Mouse (Mus musculus) urinary bladder, adult 18-20 months (tissue): ENCODE results near the gene Ube2g2.
A peak's percentile ranks its signal among the peaks of the same experiment; 100 is the strongest.
"Not testable (repeated sequence)": the region's sequence is repeated elsewhere in the genome, so short reads cannot be mapped to it uniquely, and the experiment has no call there.

Experiments
- DNase-seq, 2 experiments: peaks; one replicate each; pipeline ENCODE4 v3.0.0; 2022; ENCODE audit warnings: low spot score in 2 of 2, mixed read lengths in 2 of 2

The Ube2g2 gene

DNA sequence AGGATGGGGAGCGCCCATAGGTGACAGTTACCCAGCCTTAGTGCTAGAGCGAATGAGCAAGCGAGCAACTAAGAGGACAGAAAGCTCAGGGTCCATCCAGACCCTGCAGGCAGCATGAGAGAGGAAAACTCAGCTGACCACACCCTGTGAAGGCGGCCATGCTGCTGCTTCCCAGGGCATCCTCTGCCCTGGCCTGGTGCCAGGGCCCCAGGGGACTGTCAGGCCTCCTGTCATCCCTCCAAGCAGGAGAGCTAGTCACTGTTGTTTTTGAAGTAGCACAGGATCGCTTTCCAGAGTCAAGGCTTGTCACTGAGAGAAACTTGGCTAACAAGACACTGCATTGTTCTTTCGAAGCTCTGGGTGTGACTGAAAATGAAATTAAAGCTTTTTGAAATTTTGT lies 16.9 kb downstream of the Ube2g2 start:
- DNase-seq, result no peak

DNA sequence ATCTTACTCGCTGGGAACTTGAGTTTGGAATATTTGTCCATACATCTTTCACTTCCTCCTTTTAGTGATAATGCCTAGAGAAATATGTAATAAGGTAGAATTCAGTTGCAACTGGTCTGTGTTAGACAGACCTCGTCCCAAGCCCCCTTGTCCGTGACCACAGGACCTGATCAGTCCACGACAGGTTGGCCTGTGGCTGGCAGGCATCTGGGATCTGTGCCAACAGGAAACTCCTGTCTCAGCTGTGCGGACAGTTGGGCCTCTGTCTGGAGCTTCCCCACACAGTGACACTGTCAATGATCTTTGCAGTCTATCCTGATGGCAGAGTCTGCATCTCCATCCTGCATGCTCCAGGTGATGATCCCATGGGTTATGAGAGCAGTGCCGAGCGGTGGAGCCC lies 21.1 kb downstream of the Ube2g2 start:
- no peak for DNase-seq

DNA sequence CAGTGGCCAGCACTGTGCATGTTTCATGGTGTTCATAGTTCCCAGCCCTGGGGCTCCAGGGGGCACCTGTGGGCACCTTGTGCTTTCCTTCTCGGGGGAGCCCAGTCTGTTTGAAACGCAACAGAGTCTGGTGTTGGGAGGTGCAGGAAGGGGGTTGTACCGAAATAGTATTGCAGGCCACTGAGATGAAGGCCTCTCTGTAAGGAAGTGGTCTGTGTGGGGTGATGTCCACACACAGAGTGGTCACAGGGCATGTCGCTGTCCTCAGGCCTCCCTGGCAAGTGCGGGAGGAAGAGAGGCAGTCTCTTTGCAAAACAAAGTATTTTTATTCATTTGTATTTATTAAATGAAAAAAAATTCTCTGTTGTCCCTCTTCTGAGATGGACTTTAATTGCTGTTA lies 23.5 kb downstream of the Ube2g2 start:
- DNase-seq, result no peak

DNA sequence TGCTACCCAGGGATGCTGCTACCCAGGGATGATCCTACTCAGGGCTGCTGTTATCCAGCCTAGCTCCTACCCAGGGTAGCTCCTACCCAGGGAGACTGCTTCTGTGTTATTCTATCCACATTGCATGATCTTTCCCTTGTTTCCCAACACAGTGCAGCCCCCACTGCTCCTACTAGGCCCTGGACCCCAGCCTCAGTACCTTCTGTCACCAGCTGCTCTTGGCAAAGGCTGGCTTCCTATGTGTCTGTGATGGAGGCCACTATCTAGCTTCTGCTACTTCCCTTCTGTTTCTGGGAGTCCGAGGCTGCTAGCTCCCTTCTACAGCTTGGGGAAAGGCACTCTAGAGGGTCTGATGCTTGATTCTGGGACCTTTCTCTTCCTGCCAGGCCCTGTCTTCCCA lies 25.4 kb downstream of the Ube2g2 start:
- no peak for DNase-seq

DNA sequence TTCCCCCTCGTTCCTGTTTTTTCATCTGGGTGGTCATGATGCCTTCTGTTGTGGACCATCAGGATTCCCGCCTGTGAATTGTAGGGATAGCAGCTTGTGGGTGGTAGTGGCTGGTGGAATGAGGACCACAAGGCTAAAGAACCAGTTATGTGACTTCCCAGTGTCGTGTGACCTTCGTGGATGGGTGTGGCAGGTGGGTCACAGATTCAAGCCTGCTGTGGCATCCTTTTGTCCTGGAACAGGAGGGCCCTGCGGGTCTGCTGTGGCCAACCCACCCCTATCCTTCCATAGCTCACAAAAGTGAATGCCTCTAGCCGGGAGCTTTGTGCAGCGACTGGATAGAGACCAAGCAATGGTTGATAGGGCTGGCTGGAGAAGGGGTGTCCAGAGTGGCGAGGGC lies 25.8 kb downstream of the Ube2g2 start:
- DNase-seq, result no peak

DNA sequence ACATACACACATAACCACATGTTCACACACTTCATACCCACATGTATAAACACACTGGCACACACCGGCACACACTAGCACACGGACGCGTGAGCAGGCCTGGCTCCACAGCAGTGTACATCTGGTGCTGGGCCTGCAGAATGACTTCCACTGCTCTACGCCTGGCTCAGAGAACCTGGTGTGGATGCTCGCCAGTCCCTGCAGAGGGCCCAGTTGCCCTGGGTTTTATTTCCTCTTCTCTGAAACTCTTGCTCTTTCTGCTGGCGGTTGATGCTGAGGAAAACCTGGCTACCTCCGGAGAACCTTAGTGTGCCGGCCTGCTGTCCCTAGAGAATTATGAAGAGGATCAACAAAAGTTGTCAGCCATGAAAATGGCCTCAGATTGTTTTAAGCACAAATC lies 30.0 kb downstream of the Ube2g2 start:
- DNase-seq, result no peak

DNA sequence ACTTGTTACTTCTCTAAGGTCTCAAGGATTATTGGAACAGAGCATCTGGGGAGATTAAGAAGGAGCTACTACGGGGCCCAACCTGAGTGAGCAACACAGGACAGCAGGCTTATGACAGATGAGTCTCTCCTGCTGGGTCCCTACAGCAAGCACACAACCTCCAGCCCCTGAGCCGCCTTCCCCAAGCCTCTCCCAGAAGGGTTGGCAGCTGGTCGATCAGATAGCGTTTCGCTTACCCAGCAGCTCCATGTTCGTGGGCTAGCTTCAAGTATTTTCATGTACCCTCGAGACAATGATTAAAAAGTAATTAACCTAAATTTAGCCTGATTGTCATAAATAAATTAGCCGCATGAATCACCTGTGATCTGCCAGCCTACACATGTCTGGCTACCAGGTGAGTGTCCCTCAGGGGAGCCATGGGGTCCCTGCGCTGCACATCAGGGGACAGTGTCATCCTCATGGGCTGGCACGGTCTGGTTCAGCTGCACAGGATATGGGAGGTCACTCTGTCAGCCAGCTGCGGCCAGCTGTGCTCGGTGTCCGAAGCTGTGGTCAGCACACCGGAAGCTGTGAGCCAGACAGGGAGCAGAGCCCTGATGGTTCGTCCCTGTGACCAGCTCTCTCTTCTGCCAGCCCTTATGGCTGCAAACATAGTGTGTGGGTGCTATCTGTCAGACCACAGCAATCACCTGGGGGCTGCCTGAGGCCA lies 36.4 kb downstream of the Ube2g2 start:
- no peak for DNase-seq

DNA sequence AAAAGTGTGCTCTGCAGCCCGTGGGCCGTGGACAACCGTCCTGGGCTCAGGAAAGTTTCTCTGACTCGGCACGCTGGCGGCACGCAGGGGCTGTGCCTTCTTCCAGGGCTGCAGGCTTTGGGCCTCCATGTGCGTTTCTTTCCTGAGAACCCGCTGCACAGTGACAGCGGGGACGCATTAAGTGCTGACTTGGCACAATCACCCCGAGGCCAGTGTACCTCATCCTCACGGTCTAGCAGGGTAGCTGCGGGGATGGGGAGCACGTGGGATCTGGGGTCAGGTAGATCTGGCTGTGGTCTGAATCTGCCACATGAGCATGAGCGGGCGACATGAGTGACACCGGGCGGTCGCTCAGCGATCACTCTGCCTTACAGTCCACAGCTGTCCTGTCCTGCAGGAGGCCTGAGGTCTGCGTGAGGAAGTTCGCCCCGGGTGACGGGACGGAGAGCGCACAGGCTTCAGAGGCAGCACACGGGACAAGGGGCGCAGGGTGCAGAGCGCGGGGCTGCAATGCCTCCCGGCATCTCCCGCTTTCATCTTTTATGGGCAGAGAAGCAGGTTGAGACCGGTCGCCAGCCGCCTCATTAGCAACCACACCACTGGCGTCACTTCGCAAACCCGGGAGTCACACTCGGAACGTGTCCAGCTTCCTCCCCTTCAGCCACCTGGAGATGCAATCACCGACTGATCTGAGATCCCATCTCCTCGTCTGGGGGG lies 42.0 kb downstream of the Ube2g2 start:
- no peak for DNase-seq

DNA sequence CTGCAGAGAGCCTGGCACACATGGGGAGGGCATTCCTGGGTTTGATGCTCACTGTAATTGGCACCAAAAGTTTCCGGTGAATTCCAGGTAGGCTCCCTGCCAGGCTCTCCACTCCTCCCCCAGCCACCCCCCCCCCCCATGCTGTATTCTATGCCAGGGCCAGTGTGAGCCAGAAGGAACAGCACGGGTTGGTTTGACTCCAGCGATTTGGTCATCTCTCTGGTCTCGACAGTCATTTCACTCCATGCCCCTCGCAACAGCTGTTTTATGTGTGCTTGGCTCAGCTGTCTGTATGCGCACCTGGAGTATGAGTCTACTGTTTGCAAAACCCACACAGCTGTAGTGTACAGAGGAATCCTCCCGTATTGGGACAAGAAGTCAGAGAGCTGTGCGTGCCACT lies 44.3 kb downstream of the Ube2g2 start:
- DNase-seq, result no peak

DNA sequence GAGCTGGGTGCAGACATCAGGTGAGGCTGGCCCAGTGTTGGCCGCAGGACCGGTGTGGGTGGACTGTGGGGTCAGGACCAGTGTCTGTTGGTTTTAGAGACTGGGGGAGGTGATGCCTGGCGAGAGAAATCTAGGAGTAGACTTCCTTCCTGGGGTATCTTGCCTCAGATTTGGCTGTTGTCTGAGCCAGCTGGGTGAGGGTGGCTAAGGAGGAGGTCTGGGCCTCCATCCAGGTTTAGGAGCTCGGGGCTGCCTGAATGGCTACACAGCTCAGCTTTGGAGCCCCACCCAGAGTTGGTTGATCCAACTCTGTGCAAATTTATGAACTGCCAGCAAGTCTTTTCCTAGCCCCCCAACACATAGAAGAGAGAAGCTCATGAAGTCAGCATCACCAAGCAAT lies 45.3 kb downstream of the Ube2g2 start:
- no peak for DNase-seq

DNA sequence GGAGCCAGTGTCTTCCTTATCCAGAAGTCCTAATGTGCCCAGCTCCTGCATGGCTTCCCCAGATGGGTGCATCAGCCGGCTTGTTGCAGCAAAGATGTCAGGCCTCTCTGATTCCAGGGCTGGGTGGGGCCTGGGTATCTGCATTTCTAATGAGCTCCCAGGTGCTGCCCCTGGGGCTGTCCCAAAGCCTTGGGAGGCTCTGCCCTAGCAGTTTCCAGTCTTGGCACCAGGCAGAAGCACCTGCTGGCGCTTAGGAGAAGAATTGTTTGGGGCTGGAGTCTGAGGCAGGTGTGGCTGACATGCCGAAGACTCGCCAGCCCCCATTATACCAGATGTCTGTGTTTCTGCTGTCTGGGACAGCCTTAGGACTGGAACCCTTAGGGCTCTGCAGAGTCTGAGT lies 48.6 kb downstream of the Ube2g2 start:
- no peak for DNase-seq

DNA sequence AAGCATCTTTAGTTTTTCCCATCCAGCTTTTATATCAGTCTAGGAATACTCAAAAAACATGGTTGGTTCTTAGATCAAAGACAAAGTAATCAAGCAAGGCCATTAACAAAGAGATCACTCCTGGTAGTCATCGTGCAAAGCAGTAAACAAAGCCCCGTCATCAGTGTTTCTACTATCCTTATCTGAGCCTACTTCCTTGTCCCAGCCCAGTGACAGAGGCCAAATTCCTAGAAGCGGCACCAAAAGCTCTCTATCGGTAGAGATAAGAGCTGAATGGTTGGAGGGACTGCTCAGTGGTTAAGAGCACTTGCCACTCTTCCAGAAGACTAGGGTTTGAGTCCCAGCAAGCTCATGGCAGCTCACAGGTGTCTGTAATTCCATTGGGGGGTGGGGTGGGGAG lies 49.4 kb downstream of the Ube2g2 start:
- DNase-seq, result no peak

DNA sequence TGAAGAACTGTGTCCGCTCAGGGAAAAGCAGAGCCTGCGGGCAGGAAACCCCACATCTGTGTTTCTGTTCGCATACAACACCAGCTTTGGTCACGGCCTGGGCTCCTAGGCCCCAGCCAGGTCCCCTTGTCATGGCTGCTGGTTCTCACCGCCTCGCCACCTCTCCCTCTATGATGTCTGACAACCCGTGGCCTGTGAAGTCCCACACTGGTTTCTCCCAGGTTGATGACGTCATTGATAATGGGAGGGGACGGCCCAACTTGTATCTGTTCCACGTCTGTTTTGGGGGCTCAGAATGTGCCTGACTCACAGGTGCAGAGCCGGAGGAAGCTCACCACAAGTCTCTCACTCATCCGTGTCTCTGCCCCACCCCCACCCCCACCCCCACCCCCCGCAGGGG lies 51.7 kb downstream of the Ube2g2 start:
- DNase-seq, result no peak

DNA sequence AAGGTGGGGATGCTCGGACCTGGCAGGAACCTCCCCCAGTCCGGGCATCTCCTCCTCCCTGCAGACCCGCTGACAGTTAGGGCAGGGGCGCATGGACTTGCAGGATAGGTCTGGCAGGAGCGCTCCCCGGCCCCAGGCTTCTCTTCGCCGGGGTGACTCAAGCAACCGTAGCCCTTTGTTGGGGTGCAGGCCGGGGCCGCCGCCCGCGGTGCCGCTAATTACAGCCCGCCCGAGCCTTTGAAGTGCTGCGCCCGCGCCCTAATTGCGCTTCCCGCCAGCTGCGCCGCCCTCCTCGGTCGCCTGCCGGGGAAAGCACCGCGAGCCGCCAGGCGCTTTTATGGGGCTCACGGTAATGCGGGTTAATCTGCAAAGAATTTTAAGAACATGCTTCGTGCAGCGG lies 55.5 kb downstream of the Ube2g2 start:
- DNase-seq, result no peak

DNA sequence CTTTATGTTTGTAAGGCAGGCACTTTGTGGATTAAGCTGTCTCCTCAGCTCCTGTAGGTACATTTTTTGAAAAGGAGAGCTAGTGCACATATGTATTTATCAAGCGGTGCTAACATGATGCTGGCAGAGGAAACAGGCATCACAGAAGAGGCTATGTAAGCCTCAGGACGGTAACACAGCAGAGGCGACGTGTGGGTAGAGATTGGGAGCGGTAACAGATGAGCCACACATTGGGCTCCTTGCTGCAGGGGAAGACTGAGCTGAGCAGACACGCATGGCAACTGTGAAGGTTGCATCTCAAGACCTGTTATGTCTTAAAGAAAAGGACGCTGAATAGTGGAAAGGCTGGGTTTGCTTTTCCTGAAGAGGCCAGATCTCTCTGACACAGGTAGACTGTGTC lies 60.9 kb downstream of the Ube2g2 start:
- DNase-seq, result no peak

DNA sequence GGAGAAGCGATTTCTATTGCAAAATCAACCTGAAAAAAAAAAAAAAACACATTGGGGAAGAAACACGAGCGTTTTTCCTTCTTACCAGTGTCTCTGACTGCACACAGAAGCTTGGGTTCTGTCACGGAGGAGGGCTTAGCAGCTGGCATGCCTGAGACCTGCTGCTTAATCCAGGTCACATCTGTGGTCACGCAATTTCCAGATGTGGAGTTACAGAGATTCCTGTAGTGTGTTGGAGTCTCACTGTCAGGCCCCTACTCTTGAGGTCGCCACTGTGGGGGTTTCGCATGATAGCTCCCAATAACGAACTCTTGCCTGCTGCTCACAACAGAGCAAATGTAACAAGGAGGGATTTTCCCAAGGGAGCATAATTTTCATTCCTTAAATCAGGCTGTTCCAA lies 62.1 kb downstream of the Ube2g2 start:
- no peak for DNase-seq

DNA sequence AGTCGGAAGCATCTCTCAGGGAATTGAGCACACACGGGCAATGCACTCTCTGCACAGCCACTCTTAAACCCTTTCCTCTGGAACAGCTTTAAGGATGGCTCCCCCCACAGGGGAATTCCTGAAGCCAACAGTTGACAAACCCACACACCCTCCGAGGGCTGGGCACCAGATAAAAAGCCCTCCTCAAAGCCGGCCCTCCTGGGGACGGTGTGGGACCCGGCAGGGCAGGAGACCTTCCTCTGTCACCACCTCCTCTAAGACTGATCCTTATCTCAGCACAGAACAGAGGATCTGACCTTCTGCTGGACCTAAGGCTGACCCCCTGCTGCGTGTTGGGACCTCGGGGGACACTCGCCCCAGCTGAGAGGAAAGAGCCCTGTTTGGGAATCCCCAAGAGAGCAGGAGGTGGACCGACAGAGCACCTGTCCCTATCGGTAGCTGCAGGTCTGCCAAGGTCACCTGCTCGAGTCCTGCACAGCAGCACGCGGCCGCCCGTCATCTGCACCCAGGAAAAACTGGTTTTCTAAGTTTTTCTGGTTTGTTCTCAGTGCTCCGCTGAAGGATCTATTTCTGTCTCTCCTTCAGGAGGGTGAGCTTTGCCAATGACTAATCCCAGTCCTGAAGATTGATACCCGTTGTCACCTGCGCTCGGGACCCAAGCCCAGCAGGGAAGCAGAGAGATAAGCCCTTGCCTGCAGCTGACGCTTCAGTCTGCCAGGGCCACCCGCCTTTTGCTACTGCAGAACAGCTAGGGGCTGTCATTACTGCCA lies 64.0 kb downstream of the Ube2g2 start, which contains the start of gene Tspear:
TSS of gene Tspear (plus strand) at position 675 of the 770 bp plus-strand sequence.
- peak; percentile 55 to 74 for DNase-seq

DNA sequence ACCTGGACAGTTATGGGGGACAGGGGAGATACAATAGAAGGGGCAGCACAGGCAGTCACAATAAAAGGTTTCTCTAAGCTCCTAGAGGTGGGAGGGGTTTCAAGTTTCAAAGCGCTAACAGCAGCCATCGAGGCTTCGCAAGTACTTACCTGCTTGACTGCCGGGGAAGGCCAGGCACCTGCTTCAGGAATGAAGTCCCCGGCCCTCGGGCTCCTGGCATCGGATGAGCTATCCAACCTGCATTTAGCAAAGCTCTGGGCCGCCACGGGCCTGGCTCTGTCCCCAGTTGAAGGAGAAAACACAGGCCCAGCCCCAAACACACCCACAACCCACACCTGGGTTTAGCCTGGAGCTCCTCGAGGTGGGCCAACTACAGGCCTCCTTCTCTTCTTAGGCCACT lies 64.9 kb downstream of the Ube2g2 start:
- no peak for DNase-seq

DNA sequence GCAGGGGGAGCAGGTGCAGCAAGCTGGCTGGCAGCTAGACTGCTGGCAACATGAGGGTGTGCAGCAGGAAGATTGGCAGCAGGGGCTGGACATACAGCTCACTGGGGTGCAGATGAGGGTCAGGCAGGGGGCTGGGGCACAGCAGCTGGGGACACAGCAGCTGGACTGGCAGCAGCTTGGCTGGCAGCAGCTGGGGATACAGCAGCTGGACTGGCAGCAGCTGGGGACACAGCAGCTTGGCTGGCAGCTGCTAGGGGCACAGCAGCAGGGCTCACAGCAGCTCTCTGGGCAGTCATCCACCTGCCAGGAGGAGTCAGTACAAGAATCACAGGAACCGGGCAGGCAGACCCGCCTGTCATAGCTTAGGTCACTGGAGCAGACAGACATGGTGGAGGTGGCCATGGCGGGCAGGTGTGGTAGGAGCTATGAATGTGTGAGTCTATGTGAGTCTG lies 68.3 kb downstream of the Ube2g2 start, which contains the start of gene Gm19402:
TSS of gene Gm19402 (minus strand) at position 402 of the 452 bp plus-strand sequence.
- DNase-seq, result not testable (repeated sequence)
